Mouse (Mus musculus): ENCODE data around the gene Nlrp1a.
A peak's percentile ranks its signal among the peaks of the same experiment; 100 is the strongest.

The Nlrp1a gene

GRCm38 (mm10) chr11:71144661-71145060 lies at the start of gene Nlrp1a:
TSS of gene Nlrp1a (minus strand) at chr11:71144704.
- peak; percentile 25 for DNase-seq (ENCODE audit: low read depth)

- DNase-seq (ENCODE audit: low read depth) = no peak
These were observed 25.1 kb upstream of the Nlrp1a start for GRCm38 (mm10) chr11:71169633-71170032.

- no peak for DNase-seq (ENCODE audit: low read depth)
These were observed 19.6 kb upstream of the Nlrp1a start for GRCm38 (mm10) chr11:71164139-71164538.

GRCm38 (mm10) chr11:71159439-71160136 lies 15.1 kb upstream of the Nlrp1a start:
- DNase-seq (ENCODE audit: low read depth) = no peak

- no peak for DNase-seq (ENCODE audit: low read depth)
These were observed 10.8 kb upstream of the Nlrp1a start for GRCm38 (mm10) chr11:71155272-71155671.

- no peak for DNase-seq (ENCODE audit: low read depth)
These were observed 2.5 kb downstream of the Nlrp1a start for GRCm38 (mm10) chr11:71142031-71142430.

- no peak for DNase-seq (ENCODE audit: low read depth)
These were observed 37.4 kb downstream of the Nlrp1a start for GRCm38 (mm10) chr11:71107128-71107527.

- no peak for DNase-seq (ENCODE audit: low read depth)
These were observed 38.1 kb downstream of the Nlrp1a start for GRCm38 (mm10) chr11:71106261-71107021.

GRCm38 (mm10) chr11:71103931-71104330 lies 40.6 kb downstream of the Nlrp1a start:
- DNase-seq (ENCODE audit: low read depth) = no peak

GRCm38 (mm10) chr11:71076342-71076741 lies 68.2 kb downstream of the Nlrp1a start:
- DNase-seq (ENCODE audit: low read depth) = no peak

GRCm38 (mm10) chr11:71052554-71052953 lies 92.0 kb downstream of the Nlrp1a start:
- peak; percentile 37 for DNase-seq (ENCODE audit: low read depth)

All from naive thymus-derived CD4-positive, alpha-beta T cell, adult 2 months (primary cell).